Mouse (Mus musculus): ENCODE data around the gene Rdh19. TPM values are rescaled to one million over a fixed set of nuclear protein-coding genes. Genes with fewer than 3 reads are reported as not detected.
"Not testable (repeated sequence)": the region's sequence is repeated elsewhere in the genome, so short reads cannot be mapped to it uniquely, and the experiment has no call there.

Rdh19 gene
- polyA plus RNA-seq (2016; fragmentation: Nextera tagmentation; extraction: Ambion mirVana): not detected in 2 replicates

- Histone ChIP-seq H3K4me1 (no peaks in the 10 kb centered on the region), H3K4me2 (replicated peaks) (no peak within 1 kb of the TSS), H3K9ac (no peak within 1 kb of the TSS), H3K4me3 (no peak within 1 kb of the TSS), H3K27ac (no peak within 1 kb of the TSS), H3K36me3 (no peaks in the 10 kb centered on the region), H3K27me3 (no peaks in the 10 kb centered on the region), H3K9me3 (replicated peaks) (no peaks in the 10 kb centered on the region)
- WGBS: 88% methylated on average over 1 of the region's 1 CpGs
- ATAC-seq (ENCODE audit: low FRiP score): no peak
These were observed at the start of gene Rdh19 for GRCm38 (mm10) chr10:127849628-127850027. Rdh19 (plus strand) TSS chr10:127849928.

GRCm38 (mm10) chr10:127800891-127801290 lies 48.8 kb upstream of the Rdh19 start, which contains the start of gene Rdh16:
Rdh16 (plus strand) TSS chr10:127801152.
- H3K4me1 ChIP-seq: no peaks in the 10 kb centered on the region
- WGBS: 92% methylated on average over 6 of the region's 6 CpGs
- H3K4me3 ChIP-seq: no peak within 1 kb of the TSS
- no peaks in the 10 kb centered on the region for H3K36me3 ChIP-seq
- H3K4me2 ChIP-seq (replicated peaks): no peak within 1 kb of the TSS
- no peak for ATAC-seq (ENCODE audit: low FRiP score)
- no peaks in the 10 kb centered on the region for H3K9me3 ChIP-seq (replicated peaks)
- no peak within 1 kb of the TSS for H3K27ac ChIP-seq
- no peaks in the 10 kb centered on the region for H3K27me3 ChIP-seq
- no peak within 1 kb of the TSS for H3K9ac ChIP-seq

- no peak overlapping the region for H3K9ac ChIP-seq
- no peaks in the 10 kb centered on the region for H3K36me3 ChIP-seq
- H3K9me3 ChIP-seq (replicated peaks): no peaks in the 10 kb centered on the region
- WGBS: 91% methylated on average over 2 of the region's 2 CpGs
- no peaks in the 10 kb centered on the region for H3K27me3 ChIP-seq
- H3K27ac ChIP-seq: no peak overlapping the region
- H3K4me2 ChIP-seq (replicated peaks): no peak overlapping the region
- H3K4me3 ChIP-seq: no peak overlapping the region
- ATAC-seq (ENCODE audit: low FRiP score): no peak
- H3K4me1 ChIP-seq: no peaks in the 10 kb centered on the region
These were observed 48.1 kb upstream of the Rdh19 start for GRCm38 (mm10) chr10:127801612-127802011.

- no peaks in the 10 kb centered on the region for H3K9me3 ChIP-seq (replicated peaks)
- no peak overlapping the region for H3K4me2 ChIP-seq (replicated peaks)
- WGBS: 80% methylated on average over 5 of the region's 5 CpGs
- H3K4me3 ChIP-seq: no peak overlapping the region
- H3K27me3 ChIP-seq: no peaks in the 10 kb centered on the region
- ATAC-seq (ENCODE audit: low FRiP score): no peak
- no peak overlapping the region for H3K27ac ChIP-seq
- H3K4me1 ChIP-seq: no peaks in the 10 kb centered on the region
- no peaks in the 10 kb centered on the region for H3K36me3 ChIP-seq
- H3K9ac ChIP-seq: no peak overlapping the region
These were observed 47.5 kb upstream of the Rdh19 start for GRCm38 (mm10) chr10:127802236-127802635.

GRCm38 (mm10) chr10:127804416-127804815 lies 45.3 kb upstream of the Rdh19 start:
- no peaks in the 10 kb centered on the region for H3K36me3 ChIP-seq
- H3K9me3 ChIP-seq (replicated peaks): no peaks in the 10 kb centered on the region
- no peak overlapping the region for H3K4me3 ChIP-seq
- WGBS: 58% methylated on average over 7 of the region's 7 CpGs
- H3K4me2 ChIP-seq (replicated peaks): no peak overlapping the region
- H3K4me1 ChIP-seq: no peaks in the 10 kb centered on the region
- H3K9ac ChIP-seq: no peak overlapping the region
- H3K27ac ChIP-seq: no peak overlapping the region
- no peak for ATAC-seq (ENCODE audit: low FRiP score)
- no peaks in the 10 kb centered on the region for H3K27me3 ChIP-seq

DNA sequence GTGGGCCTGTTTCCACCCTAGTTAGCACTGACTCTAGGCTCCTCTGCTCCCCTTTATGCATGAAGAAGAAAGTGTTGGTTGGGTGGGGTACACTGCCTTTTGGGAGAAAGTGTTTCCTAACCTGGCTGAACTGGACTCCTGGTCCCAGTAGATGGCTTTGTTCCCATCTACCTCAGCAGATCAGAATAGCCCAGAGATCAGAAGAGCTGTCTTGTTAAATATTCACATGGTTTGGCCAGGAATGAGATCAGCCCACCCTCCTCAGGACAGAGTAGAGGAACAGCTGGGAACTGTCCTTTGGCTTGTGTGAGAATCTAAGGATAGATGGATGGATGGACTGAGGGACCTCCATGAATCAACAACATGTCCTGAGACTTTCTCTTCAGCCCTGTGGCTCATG lies 33.8 kb upstream of the Rdh19 start:
- Histone ChIP-seq H3K4me3 (no peak overlapping the region), H3K9me3 (replicated peaks) (peaks cover 6% of the 10 kb centered on the region; the same call in 1 of the 2 replicates), H3K4me2 (replicated peaks) (no peak overlapping the region), H3K4me1 (no peaks in the 10 kb centered on the region), H3K36me3 (no peaks in the 10 kb centered on the region), H3K27me3 (no peaks in the 10 kb centered on the region), H3K27ac (no peak overlapping the region), H3K9ac (no peak overlapping the region)
- ATAC-seq (ENCODE audit: low FRiP score): no peak

GRCm38 (mm10) chr10:127817268-127817910 lies 32.3 kb upstream of the Rdh19 start:
- not testable (repeated sequence) for H3K27me3 ChIP-seq; H3K4me2 ChIP-seq (replicated peaks); H3K4me1 ChIP-seq; H3K9me3 ChIP-seq (replicated peaks); H3K9ac ChIP-seq; H3K36me3 ChIP-seq; ATAC-seq (ENCODE audit: low FRiP score); H3K27ac ChIP-seq; H3K4me3 ChIP-seq
- 79% methylated on average over 4 of the region's 4 CpGs for WGBS

- WGBS: 85% methylated on average over 2 of the region's 2 CpGs
- H3K9ac ChIP-seq; H3K9me3 ChIP-seq (replicated peaks); H3K4me3 ChIP-seq; H3K4me1 ChIP-seq; H3K27me3 ChIP-seq; ATAC-seq (ENCODE audit: low FRiP score); H3K36me3 ChIP-seq; H3K4me2 ChIP-seq (replicated peaks); H3K27ac ChIP-seq: not testable (repeated sequence)
These were observed 27.9 kb upstream of the Rdh19 start for GRCm38 (mm10) chr10:127821806-127822205.

GRCm38 (mm10) chr10:127825386-127825785 lies 24.3 kb upstream of the Rdh19 start:
- peaks cover 3% of the 10 kb centered on the region; the same call in 1 of the 2 replicates for H3K9me3 ChIP-seq (replicated peaks)
- no peak for ATAC-seq (ENCODE audit: low FRiP score)
- no peak overlapping the region for H3K4me3 ChIP-seq
- no peaks in the 10 kb centered on the region for H3K36me3 ChIP-seq
- WGBS: 82% methylated on average over 6 of the region's 6 CpGs
- H3K27ac ChIP-seq: no peak overlapping the region
- H3K27me3 ChIP-seq: no peaks in the 10 kb centered on the region
- no peak overlapping the region for H3K4me2 ChIP-seq (replicated peaks)
- H3K9ac ChIP-seq: no peak overlapping the region
- H3K4me1 ChIP-seq: no peaks in the 10 kb centered on the region

GRCm38 (mm10) chr10:127829121-127829520 lies 20.6 kb upstream of the Rdh19 start:
- Histone ChIP-seq H3K27ac (no peak overlapping the region), H3K4me2 (replicated peaks) (no peak overlapping the region), H3K27me3 (no peaks in the 10 kb centered on the region), H3K9me3 (replicated peaks) (no peaks in the 10 kb centered on the region), H3K36me3 (no peaks in the 10 kb centered on the region), H3K9ac (no peak overlapping the region), H3K4me1 (no peaks in the 10 kb centered on the region), H3K4me3 (no peak overlapping the region)
- WGBS: 77% methylated on average over 3 of the region's 3 CpGs
- no peak for ATAC-seq (ENCODE audit: low FRiP score)

DNA sequence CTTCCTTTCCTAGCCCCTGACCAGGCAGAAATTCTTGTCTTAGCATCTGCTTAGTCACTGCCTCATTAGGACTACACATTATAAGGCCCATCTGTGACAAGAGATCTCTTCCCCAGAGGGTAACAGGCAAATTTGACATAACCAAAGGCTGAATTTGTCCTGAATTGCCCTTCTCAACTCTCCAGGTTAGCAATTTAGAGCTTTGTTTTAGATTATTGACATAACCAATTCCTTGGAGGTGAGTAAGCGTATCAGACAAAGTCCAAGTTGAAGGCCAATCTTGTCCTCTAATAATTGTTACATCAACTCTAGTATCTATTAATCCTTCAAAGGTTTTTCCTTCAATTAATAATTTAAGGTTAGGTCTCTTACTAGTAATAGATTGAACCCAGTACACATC lies 15.5 kb upstream of the Rdh19 start:
- not testable (repeated sequence) for ATAC-seq (ENCODE audit: low FRiP score)

DNA sequence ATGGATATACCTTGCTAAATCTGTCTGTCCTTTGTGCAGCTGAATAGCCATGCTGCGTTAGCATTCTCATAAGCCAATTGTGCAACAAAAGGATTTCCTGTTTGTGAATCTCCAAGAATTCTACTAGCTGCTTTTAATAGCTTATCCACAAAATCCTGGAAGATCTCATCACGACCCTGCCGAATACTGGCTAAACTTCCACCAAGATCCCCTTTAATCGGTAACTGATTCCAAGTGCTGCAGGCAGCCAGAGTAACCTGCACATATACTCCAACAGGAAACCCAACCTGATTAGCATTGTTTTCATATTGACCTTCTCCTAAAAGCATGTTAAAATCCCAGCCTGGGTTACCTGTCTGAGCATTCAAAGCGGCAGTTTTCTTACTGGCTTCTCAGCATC lies 14.4 kb upstream of the Rdh19 start:
- 90% methylated on average over 5 of the region's 5 CpGs for WGBS
- Histone ChIP-seq H3K27ac (no peak overlapping the region), H3K36me3 (no peaks in the 10 kb centered on the region), H3K4me1 (no peaks in the 10 kb centered on the region), H3K9me3 (replicated peaks) (no peaks in the 10 kb centered on the region; the same call in none of the 2 replicates), H3K27me3 (no peaks in the 10 kb centered on the region), H3K4me2 (replicated peaks) (no peak overlapping the region), H3K4me3 (no peak overlapping the region), H3K9ac (no peak overlapping the region)
- no peak for ATAC-seq (ENCODE audit: low FRiP score)

More for the DNA sequence above, 15.5 kb upstream of the Rdh19 start:
- not testable (repeated sequence) for H3K9ac ChIP-seq; H3K27me3 ChIP-seq; H3K4me1 ChIP-seq; H3K4me3 ChIP-seq; H3K4me2 ChIP-seq (replicated peaks); H3K36me3 ChIP-seq; H3K9me3 ChIP-seq (replicated peaks); H3K27ac ChIP-seq
- 86% methylated on average over 1 of the region's 1 CpGs for WGBS

DNA sequence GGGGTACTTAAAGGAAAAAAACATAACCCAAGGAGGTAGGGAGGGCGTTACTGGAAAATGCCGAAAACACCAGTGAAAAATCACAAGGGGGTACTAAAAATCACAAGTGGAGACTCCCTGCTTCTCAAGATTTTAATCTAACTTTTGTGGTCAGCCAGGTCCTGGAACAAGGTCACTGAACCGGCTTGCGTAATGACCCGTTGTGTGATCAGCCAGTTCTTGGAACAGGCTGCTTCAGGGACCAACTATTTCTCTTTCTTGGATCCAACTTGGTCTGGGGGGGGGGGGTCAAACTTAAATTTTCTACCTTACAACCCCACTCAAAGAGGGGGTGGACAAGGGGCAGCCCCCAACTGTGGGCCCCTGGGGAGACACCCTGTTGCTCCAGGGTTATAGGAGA lies 11.9 kb upstream of the Rdh19 start:
- not testable (repeated sequence) for H3K27ac ChIP-seq; ATAC-seq (ENCODE audit: low FRiP score); H3K27me3 ChIP-seq; H3K9me3 ChIP-seq (replicated peaks); H3K4me2 ChIP-seq (replicated peaks); H3K4me1 ChIP-seq; H3K36me3 ChIP-seq; H3K4me3 ChIP-seq; H3K9ac ChIP-seq
- WGBS: 94% methylated on average over 5 of the region's 5 CpGs
